Mouse (Mus musculus): ENCODE data around the gene Deaf1.
A peak's percentile ranks its signal among the peaks of the same experiment; 100 is the strongest.

Deaf1 gene

DNA sequence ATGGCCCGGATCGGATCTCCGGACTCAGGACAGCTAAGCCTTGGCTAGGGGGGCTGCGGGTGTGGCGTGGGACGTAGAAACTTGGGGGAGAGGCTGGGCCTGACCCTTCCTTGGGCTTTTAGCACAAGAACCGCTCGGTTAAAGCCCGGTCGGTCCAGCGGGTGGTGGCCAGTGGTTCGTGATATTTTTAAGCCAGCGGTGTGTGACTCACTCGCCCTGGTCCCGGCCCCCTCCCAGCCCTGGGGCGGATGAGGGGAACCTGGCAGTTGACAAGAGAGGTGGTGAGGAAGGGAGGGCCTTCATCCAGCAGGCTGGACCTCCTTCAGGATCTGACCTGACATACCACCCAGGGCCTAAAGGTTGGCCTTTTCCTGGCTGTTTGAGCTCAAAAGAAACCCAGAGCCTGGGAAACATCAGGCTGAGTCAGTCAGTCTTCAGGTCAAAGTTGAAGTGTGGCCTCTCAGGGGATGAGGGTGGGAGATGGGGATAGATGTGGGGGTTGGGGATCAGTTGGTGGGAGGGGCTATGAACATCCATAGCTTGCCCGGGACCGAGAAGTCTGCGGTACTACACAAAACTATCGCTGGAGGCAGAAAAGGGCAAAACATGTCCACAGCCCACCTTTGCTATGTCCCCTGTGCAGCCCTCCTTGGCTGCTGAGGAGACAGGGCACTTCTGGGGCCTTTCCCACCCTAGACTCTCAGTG lies 11.9 kb upstream of the Deaf1 start:
- DNase-seq (ENCODE audit: low spot score) = no peak

DNA sequence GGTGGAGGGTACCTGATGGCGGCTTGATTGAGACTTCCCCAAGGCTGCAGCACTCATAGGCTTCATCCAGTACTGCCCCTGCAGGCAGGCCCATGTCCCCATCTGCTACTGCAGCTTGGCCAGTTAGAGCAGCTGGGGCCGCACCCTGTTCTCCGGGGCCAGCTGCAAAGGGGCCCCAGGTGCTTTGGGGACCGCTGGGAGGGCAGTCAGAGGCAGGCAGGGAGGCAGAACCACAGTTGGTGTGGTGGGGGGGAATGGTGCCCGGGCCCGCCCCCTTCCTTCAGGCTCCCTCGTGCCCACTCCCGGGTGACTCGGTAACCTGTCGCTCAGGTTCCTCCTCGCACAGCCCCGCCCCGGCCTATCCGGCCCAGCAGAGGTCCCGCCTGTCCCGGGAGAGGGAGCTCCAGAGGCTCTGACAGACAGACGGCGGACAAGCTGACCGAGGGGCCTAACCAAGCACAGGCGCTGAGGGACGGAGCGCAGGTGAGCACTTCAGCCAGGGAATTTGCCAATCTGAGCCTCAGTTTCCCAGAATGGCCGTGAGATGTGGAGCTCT lies 11.2 kb upstream of the Deaf1 start, which contains the start of gene Eps8l2:
Eps8l2 (plus strand) TSS at position 305 of the 556 bp plus-strand sequence.
- peak; percentile 54 for DNase-seq (ENCODE audit: low spot score)

DNA sequence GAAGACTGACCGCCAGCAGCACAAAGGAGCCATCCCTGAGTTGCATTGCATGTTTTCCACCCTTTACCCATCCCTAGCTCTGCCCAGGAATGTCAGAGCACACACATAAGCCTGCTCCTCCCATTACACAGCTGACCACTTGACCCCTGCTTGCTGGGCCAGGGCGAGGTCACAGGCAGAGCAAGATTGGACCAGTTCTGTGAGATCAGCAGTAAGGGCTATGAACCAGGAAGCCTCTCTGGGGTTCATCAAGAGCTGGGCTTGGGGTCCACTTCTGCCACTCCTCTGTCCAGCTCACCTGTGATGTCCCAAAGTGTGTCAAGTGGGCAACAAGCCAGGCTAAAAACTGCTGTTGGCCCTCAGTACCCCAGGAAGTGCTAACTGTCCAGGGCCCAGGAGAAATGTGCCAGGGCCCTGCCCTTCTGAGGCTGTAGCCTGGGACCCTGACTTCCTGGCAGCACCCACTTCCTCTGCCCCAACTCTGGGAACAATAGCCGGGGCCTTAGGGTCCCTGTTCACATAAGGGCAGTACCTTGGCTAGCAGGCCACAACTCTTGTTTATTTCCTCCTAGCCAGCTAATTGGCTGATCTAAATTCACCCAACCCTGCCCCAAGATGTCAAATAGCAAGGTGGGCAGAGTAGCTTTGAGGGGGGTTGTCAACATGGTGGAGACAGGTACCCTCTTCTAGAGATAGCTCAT lies 10.4 kb upstream of the Deaf1 start:
- no peak for DNase-seq (ENCODE audit: low spot score)

DNA sequence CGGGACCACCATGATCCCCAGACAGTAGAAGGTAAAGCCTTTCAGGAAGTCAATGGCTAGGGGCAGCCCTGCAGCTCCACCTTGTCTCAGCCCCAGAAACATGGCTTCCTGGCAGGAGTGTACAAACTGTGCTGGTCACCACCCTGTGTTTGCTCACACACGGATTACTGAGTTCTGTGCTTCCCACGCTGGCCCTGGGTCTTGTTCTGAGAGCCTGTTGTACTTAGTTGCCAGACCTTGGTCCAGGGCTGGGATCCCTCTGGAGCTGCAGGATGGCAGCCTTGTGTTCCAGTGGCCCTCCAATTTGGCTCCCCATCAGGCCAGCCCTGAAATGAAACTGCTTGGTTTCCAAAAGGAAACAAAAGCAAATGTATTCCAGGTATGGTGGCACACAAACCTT lies 8.8 kb upstream of the Deaf1 start:
- DNase-seq (ENCODE audit: low spot score) = no peak

DNA sequence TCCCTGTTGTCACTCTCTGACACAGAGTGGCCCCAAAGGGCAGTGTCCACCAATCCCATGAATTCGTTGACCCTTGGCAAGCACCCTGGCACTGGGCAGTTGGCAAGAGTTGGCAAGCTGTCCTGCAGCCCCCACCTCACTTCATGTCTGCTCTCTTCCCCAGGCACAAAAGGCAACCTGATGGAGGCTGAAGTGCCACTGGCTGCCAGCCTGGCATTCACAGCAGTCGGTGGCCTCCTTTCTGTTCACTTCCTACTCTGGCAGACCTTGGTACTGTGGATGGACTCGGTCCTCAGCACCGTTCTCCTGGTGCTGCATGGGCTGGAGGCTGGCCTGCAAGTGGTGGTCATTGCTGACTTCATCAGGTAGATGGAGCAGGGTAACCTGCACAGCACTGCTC lies 8.2 kb upstream of the Deaf1 start:
- no peak for DNase-seq (ENCODE audit: low spot score)

DNA sequence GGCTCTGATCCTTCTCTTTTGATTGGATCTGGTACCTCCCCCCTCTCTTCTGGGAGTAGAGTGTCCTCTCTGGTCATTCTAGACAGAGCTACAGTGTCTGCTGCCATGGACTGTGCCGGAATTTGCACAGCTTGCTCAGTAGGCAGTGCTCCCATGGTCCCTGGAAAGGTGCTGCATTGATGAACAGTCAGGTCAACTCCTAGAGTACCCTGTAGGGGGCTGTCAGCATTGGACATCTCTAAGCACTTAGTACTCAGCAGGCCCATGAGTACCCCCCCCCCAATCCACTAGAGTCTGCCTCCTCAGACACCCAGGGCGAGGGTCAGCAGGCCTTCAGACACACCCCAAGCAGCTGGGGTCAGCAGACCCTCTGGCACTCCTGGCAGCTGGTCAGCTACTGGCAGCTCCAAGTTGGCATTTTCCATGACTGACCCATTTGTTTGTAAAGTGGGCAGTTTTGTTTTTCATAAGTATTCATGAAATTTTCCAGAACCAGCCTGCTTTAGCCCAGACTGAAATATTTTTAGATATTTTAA lies 7.6 kb upstream of the Deaf1 start:
- no peak for DNase-seq (ENCODE audit: low spot score)

DNA sequence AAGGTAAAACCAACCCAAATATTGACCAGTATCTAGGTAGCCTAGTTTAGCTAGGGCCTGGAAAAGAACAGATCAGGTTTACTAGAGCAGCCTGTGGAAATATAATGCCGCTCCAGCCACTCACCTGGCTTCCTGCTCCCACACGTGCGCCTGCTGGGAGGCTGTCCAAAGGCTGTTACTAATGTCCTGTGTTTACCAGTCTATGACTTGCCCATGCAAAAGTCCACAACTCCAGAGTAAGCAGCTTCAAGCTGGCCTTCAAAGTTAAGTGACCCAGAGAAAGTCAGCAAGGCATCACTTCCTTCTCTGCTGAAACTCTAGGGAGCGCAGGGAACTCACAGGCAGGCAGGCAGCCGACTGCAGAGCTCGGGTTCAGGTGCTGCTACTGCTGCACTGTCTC lies 4.5 kb upstream of the Deaf1 start:
- DNase-seq (ENCODE audit: low spot score) = no peak

DNA sequence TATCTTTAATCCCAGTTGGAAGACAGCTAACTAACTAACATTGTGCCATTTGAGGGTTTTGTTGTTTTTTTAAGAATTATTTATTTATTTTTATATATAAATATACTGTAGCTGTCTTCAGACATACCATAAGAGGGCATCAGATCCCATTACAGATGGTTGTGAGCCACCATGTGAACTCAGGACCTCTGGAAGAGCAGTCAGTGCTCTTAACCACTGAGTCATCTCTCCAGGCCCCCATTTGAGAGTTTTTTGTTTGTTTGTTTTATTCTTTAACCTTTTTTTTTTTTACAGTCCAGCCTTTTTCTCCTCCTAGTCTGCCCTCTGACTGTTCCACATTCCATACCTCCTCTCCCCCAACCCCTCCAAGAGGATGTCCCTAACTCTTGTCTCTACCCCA lies 3.2 kb upstream of the Deaf1 start:
- DNase-seq (ENCODE audit: low spot score) = no peak

DNA sequence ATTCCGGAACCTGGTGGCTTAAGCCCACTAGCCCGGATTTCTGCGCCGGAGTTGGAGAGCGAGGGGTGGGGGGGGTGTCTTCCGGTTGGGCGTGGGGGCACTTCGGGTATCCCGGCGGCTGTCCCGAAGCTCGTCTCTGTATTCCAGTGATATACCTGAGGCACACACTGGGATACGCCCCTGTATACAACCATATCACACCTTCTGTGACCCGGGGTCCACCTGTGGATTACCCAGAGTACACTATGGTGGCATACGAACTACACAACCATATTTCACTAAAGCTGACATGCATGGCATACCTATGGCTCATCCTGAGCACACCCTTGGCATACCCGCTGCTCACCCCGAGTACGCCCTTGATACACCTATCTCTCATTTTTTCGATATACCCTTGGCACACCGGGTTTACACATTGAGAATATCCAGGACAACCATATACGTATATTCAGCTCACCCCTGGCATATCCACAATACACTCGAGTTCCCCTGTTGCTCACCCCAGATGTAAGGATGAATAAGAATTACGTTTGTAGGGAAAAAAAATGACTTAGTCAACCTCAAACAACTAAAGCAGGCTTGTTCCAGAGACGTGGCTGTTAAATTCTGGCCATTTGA lies 992 bp upstream of the Deaf1 start:
- DNase-seq (ENCODE audit: low spot score) = peak; percentile 32

DNA sequence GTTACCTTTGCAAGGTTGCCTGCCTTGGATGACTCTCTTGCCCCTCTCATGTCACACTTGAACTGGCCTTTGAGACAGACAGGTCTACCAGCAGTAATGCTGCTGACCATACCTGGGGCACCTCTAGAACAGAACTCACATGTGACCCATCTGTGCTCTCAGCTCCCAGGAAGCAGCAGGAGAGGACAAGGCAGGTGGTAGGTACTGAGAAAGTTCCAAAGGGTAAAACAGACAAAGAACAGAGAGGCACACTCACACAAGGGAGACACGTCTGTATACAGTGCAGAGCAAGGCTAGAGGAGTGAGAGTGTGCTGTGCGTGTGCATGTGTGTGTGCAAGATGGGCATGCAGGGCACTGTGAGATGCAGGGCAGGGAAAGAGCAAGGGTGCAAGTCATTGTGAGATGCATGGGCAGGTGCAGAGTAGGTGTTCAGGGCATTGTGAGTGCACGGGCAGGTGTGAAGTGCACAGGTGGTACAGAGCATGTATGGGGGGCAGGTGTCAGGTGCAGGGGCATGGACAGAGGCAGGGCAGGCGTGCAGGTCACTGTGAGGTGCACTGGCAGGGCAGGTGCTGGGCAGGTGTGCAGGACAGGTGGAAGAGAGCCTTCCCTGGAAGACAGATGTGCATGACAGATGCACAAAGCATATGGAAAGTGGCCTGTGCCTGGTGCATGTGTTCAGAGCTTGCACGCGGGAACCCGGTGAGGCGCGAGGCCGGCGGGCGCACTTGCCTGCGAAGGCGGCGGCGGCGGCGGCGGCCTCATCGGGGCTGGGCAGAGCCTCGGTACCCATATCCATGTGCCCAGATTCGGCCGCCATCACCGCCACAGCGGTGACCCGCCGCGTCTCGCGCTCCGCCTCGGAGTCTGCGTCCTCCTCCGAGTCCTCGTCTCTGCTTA lies 694 bp downstream of the Deaf1 start:
- peak; percentile 13 for DNase-seq (ENCODE audit: low spot score)

DNA sequence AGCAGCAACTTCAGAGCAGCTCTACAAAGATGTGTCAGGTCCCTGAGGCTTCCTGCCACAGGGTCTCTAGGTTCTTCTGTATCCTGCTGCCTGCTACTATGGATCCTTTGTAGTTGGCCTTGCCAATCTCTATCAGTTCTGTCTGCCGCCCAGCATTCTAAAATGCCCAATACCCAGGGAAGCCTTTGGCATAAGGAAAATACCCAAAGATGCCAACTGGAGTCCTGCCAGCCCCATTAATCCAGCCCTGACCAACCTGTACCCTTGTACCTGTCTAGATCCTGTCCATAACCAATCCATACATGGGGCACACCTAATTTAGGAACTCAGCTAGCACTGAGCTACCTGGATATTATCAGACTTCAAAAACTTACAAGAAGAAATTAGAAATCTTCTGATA lies 2.8 kb downstream of the Deaf1 start:
- DNase-seq (ENCODE audit: low spot score) = no peak

DNA sequence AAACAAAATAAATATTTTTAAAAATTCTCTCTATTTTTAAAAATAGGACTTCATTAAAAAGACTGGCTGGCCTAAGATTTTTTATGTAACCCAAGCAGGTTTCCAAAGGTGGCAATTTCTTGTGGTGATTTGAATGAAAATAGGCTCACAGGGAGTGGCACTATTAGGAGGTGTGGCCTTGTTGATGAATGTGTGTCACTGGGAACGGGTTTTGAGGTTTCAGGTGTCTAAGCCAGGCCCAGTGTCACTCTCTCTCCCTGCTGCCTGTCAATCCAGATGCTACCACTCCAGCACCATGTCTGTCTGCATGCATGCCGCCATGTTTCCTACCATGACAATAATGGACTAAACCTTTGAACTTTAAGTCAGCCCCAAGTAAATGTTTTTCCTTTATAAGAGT lies 8.0 kb downstream of the Deaf1 start:
- DNase-seq (ENCODE audit: low spot score) = no peak

DNA sequence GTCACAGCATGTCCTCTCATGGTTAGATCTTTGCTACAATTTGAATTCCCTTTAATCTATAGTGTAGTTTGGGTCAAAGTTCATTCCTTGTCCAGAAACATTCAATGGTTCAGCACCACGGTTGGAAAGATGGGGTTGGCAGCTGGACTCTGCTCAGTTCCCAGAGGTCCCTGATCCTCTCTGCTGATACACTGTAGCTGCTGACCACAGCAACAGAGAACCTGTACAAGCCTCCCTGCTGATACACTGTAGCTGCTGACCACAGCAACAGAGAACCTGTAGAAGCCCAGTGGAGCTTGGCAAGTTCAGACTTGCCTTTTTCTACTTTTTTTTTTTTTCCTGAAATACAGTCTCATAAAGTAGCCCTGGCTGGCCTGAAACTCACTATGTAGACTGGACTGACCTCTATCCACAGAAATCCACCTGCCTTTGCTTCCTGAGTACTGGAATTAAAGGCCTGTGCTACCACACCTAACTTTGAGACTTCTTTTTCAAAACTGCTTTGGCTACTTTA lies 9.8 kb downstream of the Deaf1 start:
- DNase-seq (ENCODE audit: low spot score) = no peak

DNA sequence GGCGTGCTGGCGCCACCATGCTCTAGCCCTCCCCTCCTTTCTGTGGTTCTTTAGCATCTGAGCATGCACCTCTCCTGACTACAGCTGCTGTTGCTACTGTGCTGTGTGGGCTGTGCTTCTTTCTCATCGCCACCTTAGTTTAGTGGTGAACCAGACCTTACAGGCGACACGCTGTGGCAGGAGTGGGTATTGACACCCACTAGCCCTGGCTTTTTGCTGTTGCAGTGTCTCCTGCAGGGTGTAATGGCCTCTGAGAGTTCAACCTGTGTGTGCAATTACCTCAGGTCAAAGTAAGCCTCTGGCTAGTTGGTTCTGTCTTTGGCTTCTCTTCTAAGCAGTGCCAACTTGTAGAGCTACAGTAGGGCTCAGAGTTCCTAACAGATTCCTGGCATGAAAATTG lies 11.5 kb downstream of the Deaf1 start:
- peak; percentile 48 for DNase-seq (ENCODE audit: low spot score)

DNA sequence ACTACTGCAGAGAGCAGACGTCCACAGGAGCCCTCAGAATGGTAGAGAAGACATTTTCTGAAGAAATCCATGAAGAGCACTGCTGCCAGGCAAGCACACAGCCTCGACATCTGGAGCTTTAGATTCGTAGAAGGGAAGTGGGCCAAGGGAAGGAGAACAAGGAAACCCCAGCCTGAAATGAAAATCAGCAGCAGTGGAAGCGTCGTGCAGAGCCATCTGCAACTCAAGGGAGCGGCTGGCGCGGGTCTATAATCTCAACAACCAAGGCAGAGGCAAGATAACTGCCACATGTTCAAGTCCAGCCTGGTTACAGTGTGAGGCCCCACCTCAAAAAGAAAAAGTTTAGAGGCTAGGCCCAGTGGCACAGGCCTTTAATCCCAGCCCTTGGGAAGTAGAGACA lies 12.4 kb downstream of the Deaf1 start:
- no peak for DNase-seq (ENCODE audit: low spot score)

DNA sequence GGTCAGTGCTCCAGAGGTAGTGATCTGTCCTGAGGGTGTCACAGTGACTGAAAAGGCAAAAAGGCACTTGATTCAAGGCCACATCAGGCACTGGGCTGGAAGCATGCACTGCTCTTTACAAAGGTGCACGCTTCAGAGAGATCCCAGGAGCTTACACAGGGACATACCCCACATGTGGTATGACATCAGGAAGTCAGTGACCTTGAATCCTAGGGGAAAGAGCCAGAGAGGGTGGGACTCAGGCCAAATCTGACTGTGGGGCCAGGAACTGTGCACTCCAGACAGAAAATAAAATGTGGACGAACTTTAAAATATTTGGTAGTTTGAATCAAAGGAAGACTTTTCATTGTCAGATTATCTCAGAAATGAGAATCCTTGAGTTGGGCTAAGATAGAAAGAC lies 13.1 kb downstream of the Deaf1 start:
- DNase-seq (ENCODE audit: low spot score) = no peak

DNA sequence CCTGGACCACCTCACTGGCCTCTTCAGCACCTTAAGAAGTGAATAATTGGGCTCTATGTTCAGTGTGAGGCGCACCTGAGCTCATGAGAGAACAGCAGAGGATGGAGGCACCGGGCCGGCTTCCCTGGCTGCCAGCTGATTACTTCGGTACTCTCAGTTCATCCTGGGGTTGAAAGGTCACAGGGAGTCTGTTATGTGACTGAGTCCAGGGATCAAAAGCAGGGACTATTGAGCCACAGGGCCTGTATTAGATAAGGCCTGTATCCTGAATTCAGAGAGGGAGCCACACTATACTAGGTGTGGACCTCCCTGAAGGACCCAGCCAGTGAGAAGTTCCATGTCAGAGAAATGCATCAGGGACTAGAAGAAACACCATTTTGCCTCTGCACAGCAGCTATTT lies 23.0 kb downstream of the Deaf1 start:
- no peak for DNase-seq (ENCODE audit: low spot score)

DNA sequence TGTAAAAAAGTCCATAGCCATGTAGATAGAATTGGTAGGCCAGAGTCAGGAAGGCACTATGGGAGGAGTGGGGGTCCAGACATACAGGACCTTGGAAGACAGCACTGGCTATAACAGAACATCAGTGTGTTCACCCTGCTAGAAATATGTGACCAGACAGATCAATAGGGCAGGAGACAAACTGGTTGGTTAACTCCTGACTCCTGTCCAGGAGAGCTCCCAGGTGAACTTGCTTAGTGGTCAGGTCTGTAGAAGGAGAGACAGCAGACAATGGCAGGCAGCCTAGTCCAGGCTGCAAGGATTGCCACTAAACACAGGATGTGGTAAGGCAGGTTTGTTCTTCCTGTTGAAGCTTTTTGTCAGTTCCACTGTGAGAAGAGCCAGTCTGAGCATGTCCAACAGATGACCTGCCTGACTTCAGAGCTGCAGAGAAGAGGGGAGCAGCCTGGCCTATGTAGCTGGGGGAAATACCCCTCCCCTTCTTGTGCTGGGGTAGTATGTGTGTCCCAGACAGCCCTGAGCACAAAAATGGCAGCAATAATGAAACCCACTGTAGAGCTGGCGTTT lies 24.7 kb downstream of the Deaf1 start:
- DNase-seq (ENCODE audit: low spot score) = no peak

DNA sequence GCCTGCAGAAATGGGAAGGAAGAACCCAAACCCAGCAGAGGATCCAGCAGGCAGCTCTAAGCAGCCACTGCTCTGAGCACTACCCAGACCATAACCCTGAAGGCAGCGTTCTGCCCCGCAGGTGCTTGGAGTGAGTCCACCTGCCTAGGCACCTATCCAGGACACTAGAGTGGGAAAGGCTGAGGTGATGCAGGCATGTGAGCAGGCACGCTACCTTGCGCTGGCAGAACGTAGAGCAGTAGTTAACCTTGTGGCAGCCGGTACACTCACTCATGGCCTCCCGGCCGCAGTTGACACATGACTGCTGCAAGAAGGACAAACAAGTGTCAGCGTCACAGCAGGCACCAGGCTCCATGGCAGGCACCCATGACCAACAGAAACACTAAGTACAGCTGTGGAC lies 26.1 kb downstream of the Deaf1 start:
- DNase-seq (ENCODE audit: low spot score) = no peak

DNA sequence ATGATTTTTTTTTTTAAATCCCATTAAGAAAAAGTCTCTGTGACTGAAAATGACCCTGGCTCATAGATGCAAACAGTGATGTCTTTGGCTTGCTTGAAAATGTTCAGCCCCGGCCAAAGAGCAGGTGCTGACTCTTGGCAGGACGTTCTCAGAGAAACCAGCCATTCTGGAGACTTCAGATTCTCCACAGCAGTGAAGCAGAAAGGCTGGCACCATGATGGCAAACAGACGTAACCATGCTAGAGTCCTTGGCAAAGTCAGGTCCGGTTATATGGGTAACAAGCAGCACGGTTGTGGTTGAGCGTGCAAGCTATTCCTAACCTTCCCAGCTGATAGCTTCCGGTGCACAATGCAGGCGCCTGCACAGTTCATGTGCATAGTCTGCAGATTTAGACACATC lies 28.3 kb downstream of the Deaf1 start:
- DNase-seq (ENCODE audit: low spot score) = no peak

DNA sequence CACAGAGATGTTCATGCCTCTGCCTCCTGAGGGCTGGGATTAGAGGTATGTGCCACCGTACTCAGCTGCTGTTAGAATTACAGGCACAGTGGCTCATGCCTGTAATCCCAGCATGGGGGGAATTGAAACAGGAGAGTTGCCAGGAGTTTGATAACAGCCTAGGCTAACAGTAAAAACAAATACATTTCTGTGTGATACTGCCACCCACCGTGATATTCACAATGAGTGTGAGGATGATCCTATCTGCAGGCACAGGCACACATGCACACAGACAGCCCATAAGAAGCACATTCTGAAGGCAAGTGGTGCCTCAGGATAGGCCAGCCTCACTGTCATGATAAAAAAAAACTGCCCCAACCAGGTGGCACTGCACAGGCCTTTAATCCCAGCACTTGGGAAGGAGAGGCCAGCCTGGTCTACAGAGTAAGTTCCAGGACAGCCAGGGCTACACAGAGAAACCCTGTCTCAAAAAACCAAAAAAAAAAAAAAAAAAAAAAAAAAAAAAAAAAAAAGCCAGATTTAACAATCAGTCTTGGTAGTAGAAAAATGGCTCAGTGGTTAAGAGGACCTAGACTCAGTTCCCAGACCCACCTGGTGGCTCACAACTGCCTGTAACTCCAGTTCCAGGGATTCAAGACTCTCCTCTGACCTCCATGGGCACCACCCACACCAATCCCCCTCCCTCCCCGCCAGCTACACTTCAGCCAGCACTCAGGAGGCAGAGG lies 29.4 kb downstream of the Deaf1 start:
- DNase-seq (ENCODE audit: low spot score) = no peak
